Mouse (Mus musculus) left cerebral cortex, postnatal 10 days (tissue): ENCODE measurements around the gene Gnpnat1. TPM values are rescaled to one million over a fixed set of nuclear protein-coding genes. Genes with fewer than 3 reads are reported as not detected.
"Not testable (repeated sequence)": the region's sequence is repeated elsewhere in the genome, so short reads cannot be mapped to it uniquely, and the experiment has no call there.

Experiments
- DNase-seq, 2 experiments: peaks; one replicate each; pipeline ENCODE4 v3.0.0; 2021 to 2022; ENCODE audit warnings: low spot score in 2 of 2, mixed read lengths in 1 of 2; ENCODE audit errors: extremely low spot score in 1 of 2
- intact Hi-C: fragments of 180-260 bp; cut with DNase I; formaldehyde crosslinking; loops from one replicate; pipeline ENCODE4 v1.15.1; 2025
- total RNA-seq, 2 experiments: library from RNA; stranded (reverse); gene quantifications; 2 replicates each; pipeline ENCODE4 v1.2.3; 2021

Gene Gnpnat1
- 10 to 100 TPM; 13.0 to 16.3 TPM for total RNA-seq

- DNase-seq, intact Hi-C loops: not testable (repeated sequence)
Observed at GRCm38 (mm10) chr14:45404813-45405212, at the start of gene Gnpnat1. Gene Gnpnat1, minus strand, starts transcription at chr14:45404913.

- DNase-seq = no peak
- intact Hi-C loops = no loop called here
Observed at GRCm38 (mm10) chr14:45453538-45454233, 49.0 kb upstream of the Gnpnat1 start.

- DNase-seq = no peak
- intact Hi-C loops = no loop called here
Observed at GRCm38 (mm10) chr14:45452861-45453512, 48.3 kb upstream of the Gnpnat1 start.

- intact Hi-C loops = no loop called here
- DNase-seq = peak in 1 of 2 experiments; percentile 45
Observed at GRCm38 (mm10) chr14:45452148-45452547, 47.4 kb upstream of the Gnpnat1 start.

GRCm38 (mm10) chr14:45451090-45451489, 46.4 kb upstream of the Gnpnat1 start:
- no peak for DNase-seq
- intact Hi-C loops = no loop called here

GRCm38 (mm10) chr14:45446777-45447176, 42.1 kb upstream of the Gnpnat1 start:
- no peak for DNase-seq
- intact Hi-C loops = no loop called here

- intact Hi-C loops = no loop called here
- DNase-seq = no peak
Observed at GRCm38 (mm10) chr14:45445445-45445844, 40.7 kb upstream of the Gnpnat1 start.

GRCm38 (mm10) chr14:45444870-45445269, 40.2 kb upstream of the Gnpnat1 start:
- intact Hi-C loops = no loop called here
- no peak for DNase-seq

GRCm38 (mm10) chr14:45442781-45443560, 38.3 kb upstream of the Gnpnat1 start:
- DNase-seq = no peak
- intact Hi-C loops = no loop called here

- intact Hi-C loops = no loop called here
- DNase-seq = no peak
Observed at GRCm38 (mm10) chr14:45441291-45441690, 36.6 kb upstream of the Gnpnat1 start.

- intact Hi-C loops = no loop called here
- no peak for DNase-seq
Observed at GRCm38 (mm10) chr14:45439387-45439786, 34.7 kb upstream of the Gnpnat1 start.

- intact Hi-C loops = no loop called here
- no peak for DNase-seq
Observed at GRCm38 (mm10) chr14:45438931-45439275, 34.2 kb upstream of the Gnpnat1 start.

- no peak for DNase-seq
- intact Hi-C loops = no loop called here
Observed at GRCm38 (mm10) chr14:45438250-45438930, 33.7 kb upstream of the Gnpnat1 start.

GRCm38 (mm10) chr14:45434220-45434619, 29.5 kb upstream of the Gnpnat1 start:
- no peak for DNase-seq
- intact Hi-C loops = no loop called here

- intact Hi-C loops = no loop called here
- no peak for DNase-seq
Observed at GRCm38 (mm10) chr14:45432003-45432402, 27.3 kb upstream of the Gnpnat1 start.

- intact Hi-C loops = no loop called here
- DNase-seq = no peak
Observed at GRCm38 (mm10) chr14:45430066-45430842, 25.5 kb upstream of the Gnpnat1 start.

- peak in 1 of 2 experiments; percentile 44 for DNase-seq
- intact Hi-C loops = loop anchor here (5.0 to 10.0 kb wide), 4 partner anchors 119 to 349 kb away; no protein-coding TSS in a partner anchor
Observed at GRCm38 (mm10) chr14:45423220-45423619, 18.5 kb upstream of the Gnpnat1 start.

- DNase-seq = no peak
- intact Hi-C loops = loop anchor here (5.0 to 10.0 kb wide), 4 partner anchors 120 to 350 kb away; no protein-coding TSS in a partner anchor
Observed at GRCm38 (mm10) chr14:45422371-45422770, 17.7 kb upstream of the Gnpnat1 start.
